Mouse (Mus musculus) brain, embryonic 14.5 days (tissue): Measurements from ENCODE around the gene Tmem135.

Source experiments
- CTCF ChIP-seq: fragments of 200-500 bp; IDR thresholded peaks from 2 replicates; pipeline ENCODE4 v1.5.1; 2012; ENCODE audit warnings: inconsistent platforms, mild to moderate bottlenecking, moderate library complexity, borderline replicate concordance; ENCODE audit not compliant: insufficient read depth, insufficient read length; ENCODE audit errors: extremely low read depth
- POLR2A ChIP-seq: fragments of 200-500 bp; IDR thresholded peaks from 2 replicates; pipeline ENCODE4 v1.6.1; 2012; ENCODE audit warnings: mild to moderate bottlenecking, inconsistent platforms, borderline replicate concordance; ENCODE audit not compliant: poor library complexity, insufficient read depth, insufficient read length, severe bottlenecking; ENCODE audit errors: extremely low read depth

DNA sequence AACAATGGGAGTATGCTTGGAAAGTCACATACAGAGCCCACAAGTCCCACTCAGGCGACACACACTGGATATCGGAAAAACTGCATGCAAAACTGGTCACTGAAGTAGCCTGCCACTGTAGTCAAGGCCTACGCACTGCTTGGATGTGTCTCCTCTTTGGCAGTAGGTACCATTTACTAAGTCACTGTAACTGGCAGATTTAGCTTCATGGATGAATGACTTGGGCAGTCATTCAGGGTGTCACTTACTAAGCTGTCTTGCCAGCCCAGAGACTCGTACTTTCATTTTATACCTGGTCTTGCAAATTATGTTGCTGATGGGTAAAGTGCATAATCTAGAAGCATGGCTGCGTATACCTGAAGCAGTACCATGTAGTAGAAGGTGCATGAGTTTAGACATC, 17.3 kb upstream of the Tmem135 start:
- TF ChIP-seq CTCF (no peak), POLR2A (no peak)
